Mouse (Mus musculus) testis, adult 2 months (tissue): ENCODE measurements around the gene Tec.

Experiments
- CTCF ChIP-seq: fragments of 200-500 bp; IDR thresholded peaks from 2 replicates; pipeline ENCODE4 v1.5.1; 2012; ENCODE audit warnings: low read depth, mild to moderate bottlenecking, inconsistent platforms, low read length, moderate library complexity; ENCODE audit not compliant: control insufficient read depth, insufficient read depth, insufficient replicate concordance
- POLR2A ChIP-seq: fragments of 200-500 bp; IDR thresholded peaks from 2 replicates; pipeline ENCODE4 v1.6.1; 2012; ENCODE audit warnings: low read depth, mild to moderate bottlenecking, inconsistent platforms, low read length, moderate library complexity; ENCODE audit not compliant: control insufficient read depth

- no peak for TF ChIP-seq CTCF
- no peak for TF ChIP-seq POLR2A
Measured at GRCm38 (mm10) chr5:72883706-72884105, 15.4 kb upstream of the Tec start.
